Mouse (Mus musculus): ENCODE measurements around the gene Tbl1x. TPM values are rescaled to one million over a fixed set of nuclear protein-coding genes. Genes with fewer than 3 reads are reported as not detected.

Tbl1x gene
- polyA plus RNA-seq, 1 experiment: 1.6 TPM

DNA sequence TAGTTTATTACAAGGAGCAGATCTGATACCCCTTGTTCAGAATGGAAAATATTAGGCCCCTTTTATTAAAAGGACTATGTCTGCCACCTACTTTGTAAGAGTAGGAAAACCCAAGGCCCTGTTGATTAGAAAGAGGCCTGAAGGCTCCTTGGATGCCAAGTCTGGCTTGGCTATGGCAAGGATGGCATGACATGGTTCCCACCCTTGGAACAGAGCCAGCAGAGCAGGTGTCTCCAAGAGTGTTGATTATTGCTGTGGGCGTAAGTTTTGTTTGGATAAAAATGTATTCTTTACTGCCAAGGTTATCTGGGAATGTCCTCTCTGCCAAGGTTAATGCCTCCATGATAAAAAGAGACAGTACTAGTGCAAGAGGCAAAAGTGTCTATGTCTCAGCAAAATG lies 156.1 kb downstream of the Tbl1x start:
- H3K9me3 ChIP-seq: peaks cover 8% of the 10 kb centered on the region
- H3K4me3 ChIP-seq (replicated peaks): no peak overlapping the region
- H3K27me3 ChIP-seq (replicated peaks): peaks cover 16% of the 10 kb centered on the region
- no peak for TF ChIP-seq FLI1 (IDR thresholded peaks at IDR 0.05; ENCODE audit: low read length)
- no peak for TF ChIP-seq GATA1 (IDR thresholded peaks at IDR 0.05; ENCODE audit: borderline replicate concordance, low read length)
- H3K36me3 ChIP-seq (replicated peaks; ENCODE audit: low read length): peaks cover 6% of the 10 kb centered on the region
- no peaks in the 10 kb centered on the region for H3K4me1 ChIP-seq

GRCm38 (mm10) chrX:77667441-77667840 lies 156.6 kb downstream of the Tbl1x start:
- TF ChIP-seq FLI1 (IDR thresholded peaks at IDR 0.05; ENCODE audit: low read length) (no peak), GATA1 (IDR thresholded peaks at IDR 0.05; ENCODE audit: borderline replicate concordance, low read length) (no peak)
- H3K4me3 ChIP-seq (replicated peaks): no peak overlapping the region
- H3K36me3 ChIP-seq (replicated peaks; ENCODE audit: low read length): peaks cover under 1% of the 10 kb centered on the region
- no peaks in the 10 kb centered on the region for H3K4me1 ChIP-seq
- H3K27me3 ChIP-seq (replicated peaks): peaks cover 12% of the 10 kb centered on the region
- H3K9me3 ChIP-seq: peaks cover 8% of the 10 kb centered on the region

DNA sequence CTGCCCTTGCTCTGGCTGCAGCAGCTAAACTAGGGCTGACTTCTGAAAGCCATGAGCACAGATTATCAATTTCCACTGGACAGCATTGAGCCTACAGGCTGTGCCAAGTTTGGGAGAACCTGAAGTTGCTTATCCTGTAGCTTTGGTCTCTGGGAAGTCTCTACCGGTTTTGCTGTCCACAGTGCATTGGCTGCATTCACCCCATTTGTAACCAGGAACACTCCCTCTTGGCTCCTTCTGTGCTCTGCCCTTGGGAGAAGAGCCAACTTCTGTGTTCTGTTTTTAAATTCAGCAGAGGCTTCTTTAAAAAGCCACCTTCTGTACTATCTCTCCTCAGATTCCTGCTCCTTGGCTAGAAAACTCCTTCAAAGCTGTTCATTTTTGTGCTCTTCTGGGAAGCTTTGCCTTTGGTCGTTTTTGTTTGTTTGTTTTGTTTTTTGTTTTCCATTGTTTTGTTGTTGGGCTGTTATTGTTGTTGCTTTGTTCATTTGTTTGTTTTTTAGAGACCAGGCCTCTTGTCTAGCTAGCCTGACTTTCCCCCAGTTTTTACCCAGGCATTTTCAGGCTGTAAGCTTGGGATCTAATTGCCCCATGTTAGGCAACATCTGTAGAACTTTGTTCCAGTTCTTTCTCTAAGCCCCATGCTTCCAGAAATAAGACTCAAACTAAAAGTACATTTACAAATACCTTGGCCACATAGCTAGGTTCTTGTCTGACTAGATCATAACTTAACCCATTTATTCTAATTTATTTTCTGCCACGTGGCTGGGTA lies 159.2 kb downstream of the Tbl1x start:
- H3K9me3 ChIP-seq: peaks cover under 1% of the 10 kb centered on the region; the same call in 1 of the 2 replicates
- TF ChIP-seq FLI1 (IDR thresholded peaks at IDR 0.05; ENCODE audit: low read length) (no peak), GATA1 (IDR thresholded peaks at IDR 0.05; ENCODE audit: borderline replicate concordance, low read length) (no peak)
- no peaks in the 10 kb centered on the region for H3K36me3 ChIP-seq (replicated peaks; ENCODE audit: low read length)
- H3K4me1 ChIP-seq: no peaks in the 10 kb centered on the region
- H3K27me3 ChIP-seq (replicated peaks): peaks cover 7% of the 10 kb centered on the region
- no peak overlapping the region for H3K4me3 ChIP-seq (replicated peaks)
